Mouse (Mus musculus) forebrain, embryonic 10.5 days (tissue): Measurements from ENCODE around the gene H60b. TPM values are rescaled to one million over a fixed set of nuclear protein-coding genes. Genes with fewer than 3 reads are reported as not detected.

ENCODE experiments used
- DNase-seq: peaks from one replicate; pipeline ENCODE4 v3.0.0-alpha.2; 2017; ENCODE audit warnings: low spot score; ENCODE audit errors: extremely low spot score
- H3K27ac ChIP-seq: fragments of 300-500 bp; sonication (generic); 2 replicates; pipeline ENCODE4 v1.5.1; 2016; ENCODE audit warnings: mild to moderate bottlenecking
- H3K27me3 ChIP-seq: fragments of 300-500 bp; sonication (generic); 2 replicates; pipeline ENCODE4 v1.6.1; 2016; ENCODE audit warnings: mild to moderate bottlenecking; ENCODE audit not compliant: poor library complexity, severe bottlenecking
- H3K36me3 ChIP-seq: fragments of 300-500 bp; sonication (generic); replicated peaks from 2 replicates; pipeline ENCODE4 v1.6.1; 2016; ENCODE audit warnings: mild to moderate bottlenecking, moderate library complexity
- H3K4me1 ChIP-seq: fragments of 300-500 bp; sonication (generic); 2 replicates; pipeline ENCODE4 v1.6.1; 2016
- H3K4me3 ChIP-seq: fragments of 300-500 bp; sonication (generic); 2 replicates; pipeline ENCODE4 v1.5.1; 2016; ENCODE audit warnings: mild to moderate bottlenecking, moderate library complexity
- H3K9me3 ChIP-seq: fragments of 300-500 bp; sonication (generic); 2 replicates; pipeline ENCODE4 v1.6.1; 2016; ENCODE audit warnings: mild to moderate bottlenecking, moderate library complexity
- whole genome bisulfite sequencing: fragments of 180-500 bp; shearing (Covaris S2); methylation state at CpG from one replicate; pipeline ENCODE4 v1.1.7; 2016; 5-methylcytosine and 5-hydroxymethylcytosine counted together
- polyA plus RNA-seq: library from polyadenylated mRNA; unstranded; fragments of >200 nt; fragmentation: Nextera tagmentation; extraction: Ambion mirVana; gene quantifications from 2 replicates; pipeline ENCODE4 v1.2.1, GENCODE M21; 2016

Gene H60b
- polyA plus RNA-seq, 1 experiment from 2014 or later: 0.74 TPM

GRCm38 (mm10) chr10:22302344-22303057 is 144.1 kb downstream of the H60b start:
- Histone ChIP-seq H3K36me3 (no peaks in the 10 kb centered on the region), H3K27ac (no peak overlapping the region), H3K27me3 (no peaks in the 10 kb centered on the region), H3K4me3 (no peak overlapping the region), H3K9me3 (no peaks in the 10 kb centered on the region), H3K4me1 (no peaks in the 10 kb centered on the region)
- WGBS: 74% methylated on average over 5 of the region's 5 CpGs
- DNase-seq: no peak

- H3K36me3 ChIP-seq: no peaks in the 10 kb centered on the region
- no peak overlapping the region for H3K27ac ChIP-seq
- no peak overlapping the region for H3K4me3 ChIP-seq
- no peak for DNase-seq
- 87% methylated on average over 6 of the region's 6 CpGs for WGBS
- no peaks in the 10 kb centered on the region for H3K9me3 ChIP-seq
- H3K27me3 ChIP-seq: no peaks in the 10 kb centered on the region
- no peaks in the 10 kb centered on the region for H3K4me1 ChIP-seq
These were observed 145.3 kb downstream of the H60b start for GRCm38 (mm10) chr10:22303736-22304135.

GRCm38 (mm10) chr10:22305801-22306200 is 147.4 kb downstream of the H60b start:
- no peak overlapping the region for H3K27ac ChIP-seq
- H3K9me3 ChIP-seq: no peaks in the 10 kb centered on the region
- no peaks in the 10 kb centered on the region for H3K4me1 ChIP-seq
- H3K36me3 ChIP-seq: no peaks in the 10 kb centered on the region
- no peak for DNase-seq
- 90% methylated on average over 4 of the region's 4 CpGs for WGBS
- no peak overlapping the region for H3K4me3 ChIP-seq
- H3K27me3 ChIP-seq: no peaks in the 10 kb centered on the region

- H3K4me3 ChIP-seq: no peak overlapping the region
- H3K9me3 ChIP-seq: no peaks in the 10 kb centered on the region
- DNase-seq: no peak
- no peak overlapping the region for H3K27ac ChIP-seq
- no peaks in the 10 kb centered on the region for H3K27me3 ChIP-seq
- no peaks in the 10 kb centered on the region for H3K4me1 ChIP-seq
- WGBS: 70% methylated on average over 4 of the region's 4 CpGs
- no peaks in the 10 kb centered on the region for H3K36me3 ChIP-seq
These were observed 148.1 kb downstream of the H60b start for GRCm38 (mm10) chr10:22306452-22306851.

GRCm38 (mm10) chr10:22308221-22308620 is 149.8 kb downstream of the H60b start:
- Histone ChIP-seq H3K4me1 (no peaks in the 10 kb centered on the region), H3K27ac (no peak overlapping the region), H3K4me3 (no peak overlapping the region), H3K36me3 (no peaks in the 10 kb centered on the region), H3K9me3 (no peaks in the 10 kb centered on the region), H3K27me3 (no peaks in the 10 kb centered on the region)
- no peak for DNase-seq
- WGBS: 86% methylated on average over 1 of the region's 1 CpGs

- Histone ChIP-seq H3K4me3 (no peak overlapping the region), H3K36me3 (no peaks in the 10 kb centered on the region), H3K27me3 (no peaks in the 10 kb centered on the region), H3K9me3 (no peaks in the 10 kb centered on the region), H3K4me1 (no peaks in the 10 kb centered on the region), H3K27ac (no peak overlapping the region)
- 94% methylated on average over 2 of the region's 2 CpGs for WGBS
- DNase-seq: no peak
These were observed 164.5 kb downstream of the H60b start for GRCm38 (mm10) chr10:22322858-22323257.

Other genes starting within 250 kb of the H60b start
- gene 4930444G20Rik, start 90.5 kb upstream of the H60b start, polyA plus RNA-seq: not detected in 2 replicates
- 19.7 and 21.0 TPM in 2 replicates for gene E030030I06Rik, start 9.3 kb upstream of the H60b start, polyA plus RNA-seq
- 9.4 and 9.9 TPM in 2 replicates for gene Raet1e, start within 50 bp of the H60b start, polyA plus RNA-seq
- 16.1 and 17.8 TPM in 2 replicates for gene Raet1d, start 202.0 kb downstream of the H60b start, polyA plus RNA-seq